ENCODE assay signal across 15 mouse cellular contexts in the genomic region with DNA sequence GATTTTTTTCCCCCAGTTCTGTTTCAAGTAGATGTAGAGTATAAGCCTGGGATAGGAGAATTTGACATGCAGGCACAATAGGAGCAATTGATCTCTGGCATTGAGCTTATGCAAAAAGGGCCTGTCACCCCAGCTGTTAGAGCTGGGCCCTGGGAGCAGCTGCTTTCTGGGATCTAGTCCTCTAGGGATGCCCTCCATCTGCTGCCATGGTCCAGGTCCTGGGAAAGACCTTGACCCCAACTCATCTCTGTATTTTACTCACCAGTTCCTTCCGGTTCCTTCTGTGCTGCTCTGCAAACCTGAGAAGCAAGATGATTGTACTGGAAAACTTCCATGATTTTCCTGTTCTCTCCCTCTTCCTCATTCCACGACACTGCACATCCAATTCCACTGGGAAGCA.
A peak's percentile ranks its signal among the peaks of the same experiment; 100 is the strongest.
DNase-seq lines count a peak whose midpoint lies in the region; ATAC-seq lines count a peak whose summit lies in the region.
"Had no signal": no experiment of that assay in that cellular context is flagged by ENCODE, and none has a peak within 500 bp of the region (broad histone marks: within the 10 kb centered on the region; RNA-seq: fewer than 3 reads in every experiment).

No protein-coding gene starts in this region.

- peaks cover 31% of the 10 kb centered on the region; the same call in 1 of the 2 replicates for H3K4me1 ChIP-seq in hindbrain, embryonic 14.5 days (replicated peaks; ENCODE audit: control insufficient read depth, insufficient read depth, low read length)
- peaks cover 19% of the 10 kb centered on the region; the same call in 1 of the 2 replicates for H3K4me1 ChIP-seq in intestine, embryonic 16.5 days (ENCODE audit: control insufficient read depth, insufficient read depth, low read length)

- ATAC-seq in hindbrain, embryonic 14.5 days (ENCODE audit: low FRiP score): no peak
- no peak for ATAC-seq in intestine, embryonic 16.5 days

- no peak overlapping the region for H3K4me2 ChIP-seq in hindbrain, embryonic 14.5 days (replicated peaks)
- H3K4me2 ChIP-seq in intestine, embryonic 16.5 days (ENCODE audit: low read depth, low read length): no peak overlapping the region
- H3K4me2 ChIP-seq: embryonic facial prominence, embryonic 15.5 days; lung, embryonic 14.5 days had no signal

- 0 out of 2 replicates have a peak overlapping the region, but pooled peaks have one; percentile 13 for H3K9ac ChIP-seq in hindbrain, embryonic 14.5 days
- H3K9ac ChIP-seq in intestine, embryonic 16.5 days (ENCODE audit: low read depth, low read length): no peak overlapping the region
- H3K9ac ChIP-seq: embryonic facial prominence, embryonic 15.5 days; lung, embryonic 14.5 days had no signal

- no peaks in the 10 kb centered on the region for H3K36me3 ChIP-seq in hindbrain, embryonic 14.5 days (replicated peaks; ENCODE audit: control insufficient read depth, insufficient read depth)
- H3K36me3 ChIP-seq in intestine, embryonic 16.5 days (ENCODE audit: control insufficient read depth, insufficient read depth, low read length): no peaks in the 10 kb centered on the region

- H3K4me3 ChIP-seq in hindbrain, embryonic 14.5 days (replicated peaks; ENCODE audit: low read length): no peak overlapping the region
- H3K4me3 ChIP-seq in intestine, embryonic 16.5 days (ENCODE audit: low read length): no peak overlapping the region
- H3K4me3 ChIP-seq: embryonic facial prominence, embryonic 15.5 days; heart, adult 2 months had no signal

- no peaks in the 10 kb centered on the region for H3K9me3 ChIP-seq in hindbrain, embryonic 14.5 days (ENCODE audit: control insufficient read depth, low read length)
- H3K9me3 ChIP-seq in intestine, embryonic 16.5 days (ENCODE audit: control insufficient read depth, low read length): no peaks in the 10 kb centered on the region
- H3K9me3 ChIP-seq: embryonic facial prominence, embryonic 15.5 days had no signal

- H3K27ac ChIP-seq in hindbrain, embryonic 14.5 days: peak overlapping the region; percentile 59; the same call in 1 of the 2 replicates
- no peak overlapping the region for H3K27ac ChIP-seq in intestine, embryonic 16.5 days (ENCODE audit: low read length)
- H3K27ac ChIP-seq: embryonic facial prominence, embryonic 15.5 days; heart, adult 2 months had no signal

- 21% methylated on average over 2 of the region's 2 CpGs for WGBS in hindbrain, embryonic 14.5 days
- 62% methylated on average over 2 of the region's 2 CpGs for WGBS in intestine, embryonic 16.5 days

- H3K27me3 ChIP-seq in hindbrain, embryonic 14.5 days (ENCODE audit: control insufficient read depth, insufficient read depth, low read length): no peaks in the 10 kb centered on the region
- H3K27me3 ChIP-seq in intestine, embryonic 16.5 days (replicated peaks; ENCODE audit: control insufficient read depth, insufficient read depth, low read length): no peaks in the 10 kb centered on the region
- H3K27me3 ChIP-seq: embryonic facial prominence, embryonic 15.5 days had no signal

- DNase-seq in embryo, embryonic 10 days (ENCODE audit: low spot score): peak; percentile 41
- DNase-seq in embryo, embryonic 9.5 days (ENCODE audit: extremely low spot score): no peak
- peak; percentile 64 for DNase-seq in embryo, embryonic 10.5 days (ENCODE audit: low spot score)
- no peak for DNase-seq in hindbrain, embryonic 14.5 days (ENCODE audit: low spot score)
- peak; percentile 31 for DNase-seq in neural tube, embryonic 10.5 days (ENCODE audit: extremely low spot score, low spot score)
- DNase-seq in right cerebral cortex, postnatal 25 days: no peak
- DNase-seq in thymus, postnatal 0 days (ENCODE audit: low spot score): no peak
- DNase-seq: cerebellum, adult 8-10 months; heart, adult 2 months; kidney, adult 18-20 months; kidney, postnatal 4 days; liver; lung, embryonic 14.5 days had no signal

Comparison
In these comparisons a context has a peak if more than half of its experiments do, and no peak if none do; other contexts are left out.
1. DNase-seq: peak in embryo, embryonic 10 days (single experiment), embryo, embryonic 10.5 days (single experiment) and neural tube, embryonic 10.5 days (single experiment); none in embryo, embryonic 9.5 days (single experiment), hindbrain, embryonic 14.5 days (single experiment), right cerebral cortex, postnatal 25 days (single experiment) and thymus, postnatal 0 days (single experiment).